Mouse (Mus musculus) embryonic stem cell, embryonic (primary cell): ENCODE results near the gene Tfcp2l1.

Experiments used
- CTCF ChIA-PET, 4 experiments: fragments of 300-600 bp in 2 of 4; fragments of 350-600 bp in 2 of 4; sonication (Branson Sonifier 250); formaldehyde crosslinking; loops; one replicate each; lab custom pipeline; 2022; ENCODE audit warnings: inconsistent platforms in 2 of 4; lab: Charles Lee
- POLR2A ChIA-PET, 4 experiments: fragments of 300-600 bp in 2 of 4; fragments of 350-600 bp in 2 of 4; sonication (Branson Sonifier 250); formaldehyde crosslinking; loops; one replicate each; lab custom pipeline; 2022; ENCODE audit warnings: antibody characterized with exemption in 4 of 4, inconsistent platforms in 1 of 4; lab: Charles Lee

The Tfcp2l1 gene

DNA sequence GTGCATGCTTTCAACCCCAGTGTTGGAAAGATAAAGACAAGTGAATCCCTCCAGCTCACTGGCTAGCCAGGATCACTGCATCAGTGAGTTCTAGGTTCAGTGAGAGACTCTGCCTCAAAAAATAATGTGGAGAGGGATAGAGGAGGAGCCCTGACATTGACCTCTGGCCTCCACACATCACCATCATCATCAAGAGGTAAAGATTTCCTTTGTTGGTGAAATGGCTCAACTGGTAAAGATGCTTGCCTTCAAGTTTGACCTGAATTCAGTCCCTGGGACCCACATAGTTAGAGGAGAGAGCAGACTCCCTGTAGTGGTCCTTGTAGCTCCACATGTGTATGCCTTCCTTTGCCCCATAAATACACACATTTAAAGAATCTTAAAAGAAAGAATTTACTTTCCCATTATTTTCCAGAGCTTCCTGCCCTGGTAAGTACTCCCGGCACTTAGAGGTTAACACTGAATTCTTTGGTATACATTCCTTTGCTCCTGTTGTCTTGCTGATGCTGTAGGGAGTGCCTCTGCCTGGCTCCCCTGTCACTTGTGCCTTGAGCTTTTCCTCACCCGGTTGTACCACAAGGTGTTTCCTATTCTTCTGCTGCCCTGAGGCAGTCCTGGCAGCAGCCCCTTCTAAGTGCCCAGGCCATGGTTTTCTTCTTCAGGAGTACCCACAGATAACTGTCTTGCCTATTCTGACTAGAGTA lies 14.7 kb downstream of the Tfcp2l1 start:
- CTCF ChIA-PET: interaction anchor here in 3 of 4 experiments (0.6 to 1.6 kb wide), 5 partner anchors 9 to 126 kb away, joined by 3 to 8 read pairs (median 4); no protein-coding TSS in a partner anchor

DNA sequence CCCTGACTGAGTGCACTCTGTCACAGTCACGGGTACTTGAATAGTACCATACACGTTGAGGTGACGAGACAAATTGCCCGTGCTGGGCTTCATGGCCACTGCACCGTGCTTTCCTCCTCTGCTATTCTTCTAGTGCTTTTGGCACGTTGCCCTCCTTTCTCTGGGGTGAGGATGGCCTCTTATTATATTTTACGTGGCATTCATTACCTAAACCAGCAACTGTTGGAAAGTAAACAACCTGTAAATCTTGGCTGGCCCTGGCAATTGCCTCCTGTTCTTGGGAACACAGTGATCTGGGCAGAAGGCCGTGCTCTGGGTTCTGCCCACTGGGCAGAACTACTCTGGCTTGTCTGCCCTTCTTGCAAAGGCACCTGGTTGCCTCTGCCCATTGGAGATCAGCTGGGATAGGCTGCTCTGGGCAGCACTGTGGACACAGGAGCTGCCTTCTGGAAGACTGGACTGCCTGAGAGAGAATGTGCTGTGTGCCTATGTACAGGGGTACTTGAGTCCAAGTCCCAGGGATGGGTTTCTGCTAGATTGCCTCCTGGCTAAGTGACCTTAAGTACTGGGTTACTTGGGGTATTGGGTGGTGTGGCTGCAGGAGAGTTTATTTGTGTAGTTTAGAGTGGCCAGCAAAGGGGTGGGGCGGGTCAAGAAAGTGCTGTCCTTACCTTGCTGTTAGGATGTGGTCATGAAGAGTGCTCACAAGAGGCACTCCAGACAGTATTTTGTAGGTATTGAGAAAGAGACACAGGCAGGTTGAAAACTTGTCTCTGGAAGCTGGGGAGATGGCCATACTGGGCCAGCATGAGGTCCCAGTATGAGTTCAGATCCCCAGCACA lies 15.6 kb downstream of the Tfcp2l1 start:
- ChIA-PET CTCF (interaction anchor here (0.5 to 1.6 kb wide), 5 partner anchors 8 to 878 kb away, joined by 3 to 5 read pairs (median 4); no protein-coding TSS in a partner anchor), POLR2A (interaction anchor here (0.6 to 24.3 kb wide), 42 partner anchors 8 to 572 kb away, joined by 3 to 1229 read pairs (median 7); partner anchors contain the start of gene Tfcp2l1 (in 4 of the 4))

More for the DNA sequence above, 14.7 kb downstream of the Tfcp2l1 start:
- POLR2A ChIA-PET: interaction anchor here (0.6 to 24.3 kb wide), 55 partner anchors 9 to 440 kb away, joined by 3 to 1229 read pairs (median 6); partner anchors contain the start of gene Tfcp2l1 (in 4 of the 4)

DNA sequence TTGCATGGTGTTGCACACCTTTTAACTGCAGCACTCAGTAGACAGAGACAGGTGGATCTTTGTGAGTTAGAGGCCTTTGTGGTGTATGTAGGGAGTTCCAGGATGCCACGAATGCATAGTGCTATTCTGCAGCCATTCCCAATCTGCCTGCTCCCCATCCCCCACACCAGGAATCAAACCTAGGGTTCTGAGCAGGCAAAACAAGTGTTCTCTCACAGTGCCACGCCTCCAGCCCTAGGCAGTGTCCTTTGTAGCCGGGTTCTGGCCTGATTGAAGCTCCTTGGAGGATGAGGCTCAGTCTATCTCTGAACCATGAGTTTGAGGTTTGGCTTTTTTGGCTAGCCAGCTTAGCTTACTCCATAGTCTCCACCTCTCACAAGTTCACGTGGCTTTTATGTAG lies 18.0 kb downstream of the Tfcp2l1 start:
- CTCF ChIA-PET: interaction anchor here in 1 of 4 experiments (1.1 kb wide), 1 partner anchor 18 kb away, joined by 4 read pairs; the partner anchor contains the start of gene Tfcp2l1
- POLR2A ChIA-PET: interaction anchor here (0.6 to 24.3 kb wide), 47 partner anchors 6 to 880 kb away, joined by 3 to 1229 read pairs (median 5); partner anchors contain the start of genes Tfcp2l1 (in 4 of the 4), Gli2 (in 1 of the 4) and Tmem185b (in 1 of the 4)

DNA sequence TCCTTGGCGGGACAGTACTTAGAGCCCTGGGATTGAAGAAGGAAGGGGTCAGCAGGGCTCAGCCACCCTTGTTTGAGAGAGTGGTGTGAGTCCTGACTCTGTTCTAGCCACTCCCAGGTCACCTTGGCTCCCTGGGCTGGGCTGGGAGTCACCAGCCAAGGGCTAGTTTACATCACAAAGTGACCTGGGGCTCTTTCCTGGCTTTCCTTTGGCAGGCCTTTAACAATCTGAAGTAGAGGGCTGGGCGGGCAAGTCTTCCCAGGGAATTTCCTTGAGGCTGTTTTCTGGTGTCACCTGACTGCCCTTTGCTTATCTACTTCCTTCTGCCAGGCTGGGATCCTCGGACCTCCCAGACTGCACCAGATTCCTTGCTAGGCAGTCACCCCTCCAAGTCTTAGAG lies 20.3 kb downstream of the Tfcp2l1 start:
- CTCF ChIA-PET: no interaction called here
- POLR2A ChIA-PET: interaction anchor here in 3 of 4 experiments (0.6 to 24.3 kb wide), 21 partner anchors 8 to 428 kb away, joined by 3 to 1229 read pairs (median 22); partner anchors contain the start of gene Tfcp2l1 (in 3 of the 3)

DNA sequence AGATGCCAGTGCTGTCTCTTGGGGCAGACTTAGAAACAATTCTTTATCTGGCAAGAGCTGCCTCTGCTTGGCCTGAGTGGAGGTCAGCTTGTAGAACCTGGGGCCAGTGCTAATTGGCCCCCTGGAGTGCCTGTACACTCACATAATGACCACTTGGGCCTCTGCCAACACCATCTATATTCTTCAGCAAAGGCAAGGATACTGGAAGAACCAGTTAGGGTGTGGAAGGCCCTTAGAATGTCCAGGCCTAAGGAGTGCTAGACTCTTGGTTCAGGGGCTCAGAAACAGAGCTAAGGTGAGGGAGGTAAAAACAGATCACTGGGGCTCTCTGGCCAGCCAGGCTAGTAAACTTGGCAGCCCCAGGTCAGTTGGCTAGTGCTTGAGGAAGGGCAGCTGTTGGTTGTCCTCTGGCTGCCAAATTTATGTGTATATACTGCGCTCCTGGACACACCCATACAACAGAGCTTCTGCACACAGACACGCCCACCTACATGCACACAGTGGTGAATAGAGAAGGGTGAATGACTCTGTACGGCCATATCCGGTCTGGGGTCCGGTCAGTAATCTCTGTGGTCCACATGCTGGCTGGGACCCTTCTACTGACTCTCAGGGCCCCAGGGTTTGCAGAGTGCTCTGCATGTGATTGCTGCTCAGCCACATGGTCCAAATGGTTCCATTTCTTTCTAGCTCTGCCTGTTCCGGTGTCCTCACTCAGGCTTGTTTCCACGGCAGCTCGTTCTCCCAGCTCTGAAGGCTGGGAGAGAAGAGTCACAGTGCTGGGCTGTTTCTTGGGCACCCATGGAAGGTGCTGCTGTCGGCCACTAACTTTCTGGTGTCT lies 22.4 kb downstream of the Tfcp2l1 start:
- POLR2A ChIA-PET: interaction anchor here (0.6 to 21.9 kb wide), 72 partner anchors 8 to 930 kb away, joined by 3 to 957 read pairs (median 6); partner anchors contain the start of genes Tfcp2l1 (in 3 of the 4) and Gli2 (in 1 of the 4)

DNA sequence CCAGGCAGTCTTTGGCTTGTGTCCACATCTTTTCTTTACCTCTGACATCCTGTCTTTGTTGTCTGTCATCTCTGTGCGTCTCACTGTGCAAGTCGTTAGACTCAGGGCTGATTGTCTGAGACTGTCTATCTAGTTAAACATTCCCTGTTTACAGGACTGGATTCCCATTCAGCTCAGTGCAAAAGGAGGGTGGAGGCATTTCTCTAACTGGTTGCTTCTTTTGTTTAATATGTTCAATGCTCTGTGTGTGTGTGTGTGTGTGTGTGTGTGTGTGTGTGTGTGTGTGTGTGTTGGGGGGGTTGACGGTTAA lies 23.0 kb downstream of the Tfcp2l1 start:
- CTCF ChIA-PET: interaction anchor here in 3 of 4 experiments (0.8 to 1.5 kb wide), 6 partner anchors 8 to 109 kb away, joined by 3 to 5 read pairs (median 4); no protein-coding TSS in a partner anchor
- POLR2A ChIA-PET: interaction anchor here (0.6 to 21.9 kb wide), 71 partner anchors 8 to 426 kb away, joined by 3 to 957 read pairs (median 6); partner anchors contain the start of genes Tfcp2l1 (in 3 of the 4) and Gli2 (in 1 of the 4)

More for the DNA sequence above, 22.4 kb downstream of the Tfcp2l1 start:
- CTCF ChIA-PET: interaction anchor here in 3 of 4 experiments (0.6 to 1.2 kb wide), 5 partner anchors 13 to 110 kb away, joined by 3 to 4 read pairs (median 3); no protein-coding TSS in a partner anchor

DNA sequence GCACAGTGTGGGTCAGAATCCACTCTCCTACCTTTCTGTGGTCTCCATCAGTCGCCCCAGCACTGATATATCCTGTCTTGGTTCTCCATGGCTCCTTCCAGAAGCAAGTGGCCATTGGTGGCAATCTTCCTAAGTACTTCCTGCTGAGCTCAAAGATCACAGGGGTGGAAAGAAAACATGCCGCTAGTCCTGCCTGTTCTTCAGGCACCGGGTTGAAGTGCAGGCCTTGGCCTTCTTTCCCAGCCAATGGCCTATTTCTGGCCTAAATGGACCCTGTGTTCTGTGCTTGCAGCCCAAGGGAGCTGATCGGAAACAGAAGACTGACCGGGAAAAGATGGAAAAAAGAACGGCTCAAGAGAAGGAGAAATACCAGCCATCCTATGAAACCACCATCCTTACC lies 31.0 kb downstream of the Tfcp2l1 start:
- ChIA-PET CTCF (no interaction called here), POLR2A (interaction anchor here (0.5 to 6.5 kb wide), 41 partner anchors 8 to 489 kb away, joined by 3 to 93 read pairs (median 5); partner anchors contain the start of gene Tfcp2l1 (in 3 of the 4))

DNA sequence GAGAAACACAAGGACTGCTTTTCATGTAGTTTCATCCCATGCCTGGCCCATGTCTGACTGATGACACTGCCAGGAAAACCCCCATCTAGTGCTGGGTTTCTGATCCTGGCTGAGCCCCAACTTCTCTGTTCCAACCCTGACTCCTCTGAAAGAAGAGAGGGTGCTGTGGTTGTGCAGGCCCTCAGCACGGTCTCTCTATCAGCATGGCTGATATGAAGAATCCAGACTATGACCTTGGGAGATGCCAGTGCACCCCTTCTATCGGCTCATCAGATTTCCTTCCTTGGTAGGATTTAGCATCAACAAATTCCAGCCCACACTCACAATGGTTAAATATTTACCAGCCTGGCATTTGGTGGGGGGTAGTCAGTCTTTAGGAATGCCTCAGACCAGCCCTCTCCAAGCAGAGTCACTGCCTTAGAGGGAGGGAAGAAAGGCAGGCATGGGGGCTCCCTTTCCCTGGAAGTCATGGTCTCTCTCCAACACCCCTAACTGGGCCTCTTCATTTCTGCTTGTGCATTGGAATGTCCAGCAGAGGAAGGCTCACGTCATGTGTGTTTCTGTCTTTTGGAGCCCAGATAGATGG lies 33.2 kb downstream of the Tfcp2l1 start:
- ChIA-PET POLR2A (interaction anchor here in 3 of 4 experiments (0.5 to 8.8 kb wide), 26 partner anchors 8 to 148 kb away, joined by 3 to 179 read pairs (median 24); partner anchors contain the start of gene Tfcp2l1 (in 2 of the 3)), CTCF (interaction anchor here in 1 of 4 experiments (0.6 to 1.6 kb wide), 2 partner anchors 64 to 108 kb away, joined by 4 read pairs; no protein-coding TSS in a partner anchor)

DNA sequence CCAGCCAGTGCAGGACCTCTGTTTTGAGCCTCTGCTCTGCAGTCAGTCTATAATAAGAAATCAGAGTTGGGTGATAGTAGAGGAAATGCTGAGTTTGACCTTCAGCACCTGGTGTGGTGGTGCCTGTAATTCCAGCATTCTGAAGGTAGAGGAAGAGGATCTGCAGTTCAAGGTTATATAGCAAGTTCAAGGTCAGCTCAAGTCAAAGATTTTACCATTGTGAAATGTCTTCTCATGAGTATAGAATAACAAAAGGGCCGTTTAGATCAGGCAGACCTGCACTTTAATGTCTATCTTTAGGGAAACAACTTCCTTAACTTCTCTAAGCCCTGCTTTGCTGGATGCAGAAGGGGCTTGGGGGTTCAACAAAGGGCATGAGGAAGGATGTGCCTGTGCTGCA lies 35.3 kb downstream of the Tfcp2l1 start:
- CTCF ChIA-PET: interaction anchor here in 3 of 4 experiments (0.5 to 1.2 kb wide), 3 partner anchors 9 to 106 kb away, joined by 3 read pairs; no protein-coding TSS in a partner anchor
- POLR2A ChIA-PET: interaction anchor here (0.7 to 8.8 kb wide), 36 partner anchors 9 to 62 kb away, joined by 3 to 179 read pairs (median 9); partner anchors contain the start of gene Tfcp2l1 (in 3 of the 4)

DNA sequence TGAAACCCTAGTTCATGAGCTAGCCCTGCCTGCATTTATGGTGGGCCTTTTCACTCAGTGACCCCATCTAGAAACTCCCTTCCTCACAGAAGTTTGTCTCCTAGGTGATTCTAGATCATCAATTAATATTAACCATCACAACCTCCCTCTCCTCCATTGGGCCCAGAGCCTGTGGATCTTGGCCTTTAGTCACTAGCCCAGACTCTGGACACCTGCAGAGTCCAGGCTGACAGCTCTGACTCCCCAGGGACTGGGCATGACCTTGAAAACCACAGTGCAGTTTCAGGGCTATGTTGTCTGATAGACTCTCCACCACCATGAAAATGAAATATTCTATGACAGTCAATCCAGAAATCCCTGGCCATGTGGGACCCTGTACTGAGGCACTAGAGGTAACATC lies 39.8 kb downstream of the Tfcp2l1 start:
- POLR2A ChIA-PET: interaction anchor here in 2 of 4 experiments (0.8 to 8.8 kb wide), 19 partner anchors 8 to 96 kb away, joined by 3 to 179 read pairs (median 4); partner anchors contain the start of gene Tfcp2l1 (in 2 of the 2)
- CTCF ChIA-PET: no interaction called here

DNA sequence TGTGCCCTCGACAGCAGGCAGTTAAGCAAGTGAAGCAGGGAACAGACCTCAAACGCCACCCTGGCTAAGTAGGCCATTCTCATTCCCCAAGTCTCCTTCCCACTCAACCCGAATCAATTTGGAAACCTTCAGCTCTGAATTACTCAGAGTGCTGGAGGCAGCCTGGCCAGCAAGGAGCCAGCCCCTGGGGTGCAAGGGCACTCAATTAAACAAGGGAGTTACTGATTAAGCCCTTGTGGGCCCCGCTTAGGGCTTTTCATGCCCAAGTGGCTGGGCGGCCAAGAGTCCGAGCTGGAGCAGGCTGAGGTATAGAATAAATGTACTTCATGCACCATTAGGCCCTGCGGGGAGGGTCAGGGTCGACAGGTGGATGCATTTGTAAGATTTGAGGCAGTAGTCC lies 44.5 kb downstream of the Tfcp2l1 start:
- POLR2A ChIA-PET: interaction anchor here (0.5 to 5.1 kb wide), 35 partner anchors 8 to 69 kb away, joined by 3 to 60 read pairs (median 5); partner anchors contain the start of gene Tfcp2l1 (in 3 of the 4)
- CTCF ChIA-PET: interaction anchor here in 2 of 4 experiments (0.7 kb wide), 2 partner anchors 9 to 22 kb away, joined by 3 to 4 read pairs; no protein-coding TSS in a partner anchor

DNA sequence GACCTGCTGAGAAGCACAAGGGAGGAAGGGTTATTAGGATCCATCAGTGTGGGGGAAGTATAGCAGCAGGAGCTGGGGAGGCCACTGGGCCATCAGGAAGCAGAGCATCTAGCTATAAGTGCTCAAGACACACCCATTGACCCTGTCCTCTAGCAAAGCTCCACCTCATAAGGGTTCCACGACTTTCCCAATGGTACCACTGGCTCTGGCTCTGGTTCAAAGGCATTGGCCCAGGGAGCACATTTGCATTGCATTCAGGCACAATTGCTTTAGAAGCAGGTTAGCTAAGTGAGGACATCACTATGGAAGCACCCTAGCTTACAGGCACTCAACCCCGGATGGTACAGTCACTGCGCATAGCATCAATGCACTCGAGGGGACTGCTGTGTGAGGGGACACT lies 46.4 kb downstream of the Tfcp2l1 start:
- CTCF ChIA-PET: interaction anchor here in 1 of 4 experiments (1.0 kb wide), 1 partner anchor 94 kb away, joined by 4 read pairs; no protein-coding TSS in a partner anchor
- POLR2A ChIA-PET: interaction anchor here in 3 of 4 experiments (0.8 to 5.1 kb wide), 31 partner anchors 8 to 75 kb away, joined by 3 to 60 read pairs (median 5); partner anchors contain the start of gene Tfcp2l1 (in 2 of the 3)

DNA sequence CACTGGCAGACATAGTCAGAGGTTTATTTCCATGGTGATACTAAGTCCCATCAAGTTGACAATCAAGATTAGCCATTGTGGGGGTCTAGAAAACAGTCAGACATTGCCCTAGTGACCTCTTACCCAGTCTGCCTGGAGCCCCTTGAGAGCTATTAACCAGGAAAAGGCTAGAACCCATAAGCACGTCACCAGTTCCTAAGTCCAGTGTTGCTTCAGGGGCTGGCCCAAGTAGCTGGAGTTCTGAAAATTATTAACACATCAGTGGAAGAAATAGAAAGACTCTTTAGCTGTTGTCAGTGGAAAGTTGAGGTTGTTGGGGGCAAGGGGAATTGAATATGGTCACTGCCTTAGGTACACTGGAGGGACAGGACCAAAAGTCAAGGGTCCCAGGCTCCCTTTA lies 54.2 kb downstream of the Tfcp2l1 start:
- POLR2A ChIA-PET: interaction anchor here in 3 of 4 experiments (0.6 to 3.2 kb wide), 21 partner anchors 8 to 393 kb away, joined by 3 to 22 read pairs (median 5); partner anchors contain the start of gene Tfcp2l1 (in 2 of the 3)
- CTCF ChIA-PET: interaction anchor here in 1 of 4 experiments (0.7 kb wide), 1 partner anchor 78 kb away, joined by 3 read pairs; no protein-coding TSS in a partner anchor

DNA sequence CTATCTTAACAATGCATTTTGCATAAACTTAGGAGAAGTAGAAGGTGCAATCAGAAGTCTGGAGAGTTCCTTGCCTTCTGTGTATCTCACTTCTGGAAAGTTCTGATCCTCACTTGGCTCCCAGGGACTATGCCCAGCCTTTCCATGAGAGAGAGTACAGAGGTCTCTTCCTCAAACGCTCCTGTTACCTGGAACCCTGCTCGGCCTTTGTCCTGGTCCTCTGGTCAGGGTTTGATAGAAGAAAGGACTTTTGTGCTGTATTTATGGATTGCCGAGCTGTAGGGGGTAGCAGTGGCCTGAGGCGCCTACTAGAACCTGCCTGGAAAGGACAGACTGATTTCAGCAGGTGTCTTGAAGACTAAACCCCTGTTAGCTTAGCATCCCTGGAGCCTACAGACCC lies 55.9 kb downstream of the Tfcp2l1 start:
- CTCF ChIA-PET: interaction anchor here in 1 of 4 experiments (0.8 kb wide), 1 partner anchor 58 kb away, joined by 3 read pairs; no protein-coding TSS in a partner anchor
- POLR2A ChIA-PET: interaction anchor here in 2 of 4 experiments (0.5 to 3.6 kb wide), 21 partner anchors 9 to 90 kb away, joined by 3 to 22 read pairs (median 5); partner anchors contain the start of gene Tfcp2l1 (in 2 of the 2)

DNA sequence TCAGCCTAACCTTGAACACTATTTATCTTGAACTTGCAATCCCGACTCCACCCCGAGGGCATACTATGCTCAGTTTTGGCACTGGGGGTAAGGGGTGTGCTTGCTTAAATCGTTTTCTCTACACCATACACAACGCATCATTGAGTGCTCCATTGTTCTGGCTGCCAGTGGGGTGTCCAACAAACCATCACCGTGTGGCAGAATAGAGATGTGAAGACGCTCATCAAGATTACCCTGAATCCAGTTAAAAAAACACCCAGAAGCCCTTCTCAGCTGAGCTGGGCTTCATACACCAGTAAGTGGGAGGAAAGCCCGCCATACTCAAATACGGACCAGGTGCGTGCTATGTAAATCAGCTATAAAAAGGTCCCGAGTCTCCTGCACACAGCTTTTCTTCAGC lies 60.0 kb downstream of the Tfcp2l1 start:
- CTCF ChIA-PET: interaction anchor here in 2 of 4 experiments (1.2 to 1.3 kb wide), 2 partner anchors 72 to 90 kb away, joined by 4 read pairs; no protein-coding TSS in a partner anchor
- POLR2A ChIA-PET: interaction anchor here (0.6 to 3.8 kb wide), 48 partner anchors 8 to 351 kb away, joined by 3 to 27 read pairs (median 4); partner anchors contain the start of gene Tfcp2l1 (in 2 of the 4)
